ENCODE assay signal across 9 mouse cellular contexts in the genomic region with DNA sequence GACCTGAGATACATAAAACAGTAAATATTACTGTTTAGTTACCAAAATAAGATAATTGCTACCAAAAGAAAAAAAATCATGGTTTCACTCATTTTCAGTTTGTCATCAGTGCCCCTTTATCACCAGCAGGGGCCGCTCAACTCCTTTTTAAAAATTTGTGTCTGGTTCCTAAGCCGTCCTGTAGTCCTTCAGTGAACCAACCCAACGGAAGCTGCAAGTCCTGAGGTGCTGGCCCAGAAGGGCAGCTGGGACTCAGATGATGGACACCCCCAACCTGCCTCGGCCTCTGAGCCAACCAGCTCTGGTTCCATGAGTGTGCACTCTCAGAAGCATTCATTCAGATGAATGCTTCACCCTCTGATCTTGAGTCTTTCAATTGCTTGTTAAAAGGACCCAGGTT. TPM values are rescaled to one million over a fixed set of nuclear protein-coding genes. Genes with fewer than 3 reads are reported as not detected.
DNase-seq lines count a peak whose midpoint lies in the region; ATAC-seq and TF ChIP-seq lines count a peak whose summit lies in the region.
"Had no signal": no experiment of that assay in that cellular context is flagged by ENCODE, and none has a peak within 500 bp of the region (broad histone marks: within the 10 kb centered on the region; RNA-seq: fewer than 3 reads in every experiment).

No protein-coding gene starts in this region.

- DNase-seq in thymus, adult 2 months: peak; percentile 43
- DNase-seq in thymus, adult 18-20 months: no peak
- peak; percentile 54 for DNase-seq in adrenal gland, postnatal 25 days
- DNase-seq in induced T-regulatory cell, adult 2 months (ENCODE audit: low read depth): peak; percentile 81
- peak; percentile 59 for DNase-seq in liver, embryonic 11.5 days (ENCODE audit: low spot score)
- peak; percentile 42 to 59 for DNase-seq in natural killer cell, adult 2 months (ENCODE audit: low spot score in 2 of 2)
- DNase-seq in urinary bladder, postnatal 36 days (ENCODE audit: low spot score in 2 of 2): peak; percentile 51 to 60

- no peaks in the 10 kb centered on the region for H3K9me3 ChIP-seq in embryonic facial prominence, embryonic 15.5 days (replicated peaks)
- H3K9me3 ChIP-seq in liver, embryonic 11.5 days (ENCODE audit: control insufficient read depth, low read length): no peaks in the 10 kb centered on the region
- H3K9me3 ChIP-seq: neural tube, embryonic 13.5 days had no signal

- WGBS in thymus, adult 2 months: 7% methylated on average over 4 of the region's 4 CpGs
- WGBS in embryonic facial prominence, embryonic 15.5 days: 2% methylated on average over 4 of the region's 4 CpGs
- 3% methylated on average over 4 of the region's 4 CpGs for WGBS in liver, embryonic 11.5 days

- no peak for TF ChIP-seq CTCF in thymus, adult 2 months (IDR thresholded peaks at IDR 0.05; ENCODE audit: borderline replicate concordance, control insufficient read depth, extremely low read depth, insufficient read depth, low read length, poor library complexity)

- H3K4me1 ChIP-seq in thymus, adult 2 months (replicated peaks; ENCODE audit: control insufficient read depth, insufficient read depth, low read length): no peaks in the 10 kb centered on the region
- peaks cover 31% of the 10 kb centered on the region for H3K4me1 ChIP-seq in embryonic facial prominence, embryonic 15.5 days
- H3K4me1 ChIP-seq in liver, embryonic 11.5 days (replicated peaks; ENCODE audit: control insufficient read depth, insufficient read depth, low read length): no peaks in the 10 kb centered on the region

- H3K9ac ChIP-seq in embryonic facial prominence, embryonic 15.5 days: no peak overlapping the region
- H3K9ac ChIP-seq in liver, embryonic 11.5 days (ENCODE audit: low read depth, low read length): no peak overlapping the region
- H3K9ac ChIP-seq: neural tube, embryonic 13.5 days had no signal

- no peaks in the 10 kb centered on the region for H3K27me3 ChIP-seq in thymus, adult 2 months (ENCODE audit: control insufficient read depth, insufficient read depth, low read length)
- no peaks in the 10 kb centered on the region for H3K27me3 ChIP-seq in embryonic facial prominence, embryonic 15.5 days
- no peaks in the 10 kb centered on the region for H3K27me3 ChIP-seq in liver, embryonic 11.5 days (replicated peaks; ENCODE audit: control insufficient read depth, insufficient read depth, low read length)
- H3K27me3 ChIP-seq: neural tube, embryonic 13.5 days had no signal

- no peak overlapping the region for H3K27ac ChIP-seq in thymus, adult 2 months (ENCODE audit: control insufficient read depth, insufficient read depth, low read length)
- H3K27ac ChIP-seq in embryonic facial prominence, embryonic 15.5 days (replicated peaks): peak overlapping the region; percentile 65; the same call in 1 of the 2 replicates
- no peak overlapping the region for H3K27ac ChIP-seq in liver, embryonic 11.5 days (ENCODE audit: low read depth, low read length)
- H3K27ac ChIP-seq: neural tube, embryonic 13.5 days had no signal

- H3K4me2 ChIP-seq in embryonic facial prominence, embryonic 15.5 days (replicated peaks): no peak overlapping the region
- no peak overlapping the region for H3K4me2 ChIP-seq in liver, embryonic 11.5 days
- H3K4me2 ChIP-seq: neural tube, embryonic 13.5 days had no signal

- no peak for TF ChIP-seq POLR2A in thymus, adult 2 months (IDR thresholded peaks at IDR 0.05; ENCODE audit: control insufficient read depth, extremely low read depth, insufficient read depth, low read length, poor library complexity)

- H3K36me3 ChIP-seq in thymus, adult 2 months (ENCODE audit: control insufficient read depth, insufficient read depth, low read length): no peaks in the 10 kb centered on the region
- peaks cover 14% of the 10 kb centered on the region; the same call in 1 of the 2 replicates for H3K36me3 ChIP-seq in embryonic facial prominence, embryonic 15.5 days
- H3K36me3 ChIP-seq in liver, embryonic 11.5 days (ENCODE audit: control insufficient read depth, insufficient read depth, low read length): no peaks in the 10 kb centered on the region

- no peak overlapping the region for H3K4me3 ChIP-seq in thymus, adult 2 months (ENCODE audit: control insufficient read depth, insufficient read depth, low read length)
- no peak overlapping the region for H3K4me3 ChIP-seq in embryonic facial prominence, embryonic 15.5 days (replicated peaks)
- no peak overlapping the region for H3K4me3 ChIP-seq in liver, embryonic 11.5 days (ENCODE audit: low read depth, low read length)
- H3K4me3 ChIP-seq: neural tube, embryonic 13.5 days had no signal

- no peak for ATAC-seq in embryonic facial prominence, embryonic 15.5 days (ENCODE audit: insufficient number of reproducible peaks, low FRiP score, low TSS enrichment, low read depth)
- no peak for ATAC-seq in liver, embryonic 11.5 days (replicated peaks; ENCODE audit: low FRiP score)

RNA-seq across cellular contexts. Expression of a gene that starts 10.2 kb away (rescaled TPM):
- 4.9 and 6.1 TPM in 2 replicates for polyA plus RNA-seq in thymus, adult 2 months (2012; rRNA removed)
- total RNA-seq in adrenal gland, postnatal 25 days (2021): 37.2 and 41.8 TPM in 2 replicates
- 49.0 and 49.3 TPM in 2 replicates for polyA plus RNA-seq in embryonic facial prominence, embryonic 15.5 days (2015; fragmentation: Nextera tagmentation; extraction: Ambion mirVana)
- polyA plus RNA-seq in liver, embryonic 11.5 days (2014; fragmentation: Nextera tagmentation; extraction: Ambion mirVana): 39.1 and 41.6 TPM in 2 replicates

RNA-seq across cellular contexts. Expression of a gene that starts 10.5 kb away (rescaled TPM):
- 34.6 and 35.3 TPM in 2 replicates for polyA plus RNA-seq in thymus, adult 2 months (2012; rRNA removed)
- total RNA-seq in adrenal gland, postnatal 25 days (2021): 304 and 351 TPM in 2 replicates
- 182 and 192 TPM in 2 replicates for polyA plus RNA-seq in embryonic facial prominence, embryonic 15.5 days (2015; fragmentation: Nextera tagmentation; extraction: Ambion mirVana)
- 141 and 149 TPM in 2 replicates for polyA plus RNA-seq in liver, embryonic 11.5 days (2014; fragmentation: Nextera tagmentation; extraction: Ambion mirVana)

Comparison
In these comparisons a context has a peak if more than half of its experiments do, and no peak if none do; other contexts are left out.
1. DNase-seq: peak in thymus, adult 2 months (single experiment), adrenal gland, postnatal 25 days (single experiment), induced T-regulatory cell, adult 2 months (single experiment), liver, embryonic 11.5 days (single experiment), natural killer cell, adult 2 months (2 of 2) and urinary bladder, postnatal 36 days (2 of 2); none in thymus, adult 18-20 months (0 of 2).